Mouse (Mus musculus): ENCODE measurements around the gene Glt6d1. TPM values are rescaled to one million over a fixed set of nuclear protein-coding genes. Genes with fewer than 3 reads are reported as not detected.
"Not testable (repeated sequence)": the region's sequence is repeated elsewhere in the genome, so short reads cannot be mapped to it uniquely, and the experiment has no call there.

Gene Glt6d1
- not detected in 2 replicates for polyA plus RNA-seq (2014; fragmentation: Nextera tagmentation; extraction: Ambion mirVana)

- not testable (repeated sequence) for H3K36me3 ChIP-seq (ENCODE audit: control insufficient read depth, insufficient read depth, low read length); H3K4me1 ChIP-seq (ENCODE audit: control insufficient read depth, insufficient read depth, low read length); ATAC-seq (ENCODE audit: low FRiP score); H3K4me3 ChIP-seq (ENCODE audit: low read depth, low read length); DNase-seq (ENCODE audit: low spot score, missing footprints); H3K27me3 ChIP-seq (ENCODE audit: control insufficient read depth, insufficient read depth, low read length); H3K9ac ChIP-seq (ENCODE audit: low read length); H3K4me2 ChIP-seq; H3K27ac ChIP-seq (ENCODE audit: low read depth, low read length); H3K9me3 ChIP-seq (ENCODE audit: control insufficient read depth, low read length)
- 81% methylated on average over 1 of the region's 1 CpGs for WGBS
These were observed at the start of gene Glt6d1 for GRCm38 (mm10) chr2:25815748-25816147. Gene Glt6d1 (minus strand): TSS chr2:25815848.

- H3K36me3 ChIP-seq (ENCODE audit: control insufficient read depth, insufficient read depth, low read length), result no peaks in the 10 kb centered on the region
- no peaks in the 10 kb centered on the region for H3K9me3 ChIP-seq (ENCODE audit: control insufficient read depth, low read length)
- ATAC-seq (ENCODE audit: low FRiP score) (no peak), DNase-seq (ENCODE audit: low spot score, missing footprints) (no peak)
- H3K27me3 ChIP-seq (ENCODE audit: control insufficient read depth, insufficient read depth, low read length), result peaks cover 19% of the 10 kb centered on the region
- H3K4me3 ChIP-seq (ENCODE audit: low read depth, low read length), result no peak overlapping the region
- WGBS, result 22% methylated on average over 4 of the region's 4 CpGs
- H3K4me2 ChIP-seq, result no peak overlapping the region
- H3K27ac ChIP-seq (ENCODE audit: low read depth, low read length), result no peak overlapping the region
- H3K9ac ChIP-seq (ENCODE audit: low read length), result no peak overlapping the region
- H3K4me1 ChIP-seq (ENCODE audit: control insufficient read depth, insufficient read depth, low read length), result peaks cover 8% of the 10 kb centered on the region
These were observed 49.8 kb upstream of the Glt6d1 start for GRCm38 (mm10) chr2:25865412-25865811.

- Histone ChIP-seq H3K36me3 (ENCODE audit: control insufficient read depth, insufficient read depth, low read length) (no peaks in the 10 kb centered on the region), H3K27ac (ENCODE audit: low read depth, low read length) (no peak overlapping the region), H3K9ac (ENCODE audit: low read length) (peak overlapping the region; percentile 40), H3K4me3 (ENCODE audit: low read depth, low read length) (peak overlapping the region; percentile 49), H3K9me3 (ENCODE audit: control insufficient read depth, low read length) (no peaks in the 10 kb centered on the region), H3K27me3 (ENCODE audit: control insufficient read depth, insufficient read depth, low read length) (peaks cover 19% of the 10 kb centered on the region), H3K4me2 (peak overlapping the region; percentile 95), H3K4me1 (ENCODE audit: control insufficient read depth, insufficient read depth, low read length) (peaks cover 8% of the 10 kb centered on the region)
- 7% methylated on average over 18 of the region's 18 CpGs for WGBS
- DNase-seq (ENCODE audit: low spot score, missing footprints), result peak; percentile 89
- ATAC-seq (ENCODE audit: low FRiP score), result 0 out of 2 replicates have a peak, but pooled peaks have one; percentile 14
These were observed 48.6 kb upstream of the Glt6d1 start for GRCm38 (mm10) chr2:25864230-25864629.

DNA sequence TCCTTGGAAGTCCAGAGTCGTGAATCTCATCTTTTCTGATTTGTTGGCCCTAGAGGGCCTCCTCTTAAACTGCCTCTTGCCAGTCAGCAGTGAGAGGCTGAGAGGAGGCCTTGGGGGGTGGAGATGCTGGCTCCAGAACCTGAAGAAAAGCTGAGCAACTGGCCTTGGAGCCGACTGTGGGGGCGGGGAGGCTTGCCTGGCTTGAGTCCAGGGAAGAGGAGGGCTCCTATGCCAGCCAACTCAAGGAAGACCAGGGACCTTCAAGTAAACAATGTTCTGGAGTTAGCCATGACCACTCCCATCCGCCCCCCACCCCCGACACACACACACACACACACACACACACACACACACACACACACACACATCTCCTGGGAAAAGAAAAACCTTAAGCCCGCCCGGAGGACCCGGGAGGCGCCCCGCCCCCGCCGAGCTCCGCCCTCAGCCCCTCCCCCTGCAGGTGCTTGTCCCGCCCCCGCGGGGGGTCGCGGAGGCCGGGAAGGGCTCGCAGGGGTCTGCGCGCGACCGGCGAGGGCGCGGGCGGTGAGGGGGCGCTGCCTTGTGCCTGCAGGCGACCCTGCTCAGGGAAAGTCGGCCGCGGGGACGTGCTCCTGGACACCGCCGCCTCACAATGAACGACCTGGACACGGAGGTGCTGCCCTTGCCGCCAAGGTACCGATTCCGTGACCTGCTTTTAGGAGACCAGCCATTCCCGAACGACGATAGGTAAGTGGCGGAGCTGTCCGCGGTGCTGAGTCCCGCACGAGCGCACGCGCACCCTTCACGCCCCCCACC is 47.9 kb upstream of the Glt6d1 start, which contains the start of gene Kcnt1:
Gene Kcnt1 (plus strand): TSS at position 398 of the 795 bp plus-strand sequence.
- Histone ChIP-seq H3K9ac (ENCODE audit: low read length) (peak within 1 kb of the TSS; percentile 40), H3K9me3 (ENCODE audit: control insufficient read depth, low read length) (no peaks in the 10 kb centered on the region), H3K36me3 (ENCODE audit: control insufficient read depth, insufficient read depth, low read length) (no peaks in the 10 kb centered on the region), H3K27me3 (ENCODE audit: control insufficient read depth, insufficient read depth, low read length) (peaks cover 19% of the 10 kb centered on the region), H3K4me3 (ENCODE audit: low read depth, low read length) (peak within 1 kb of the TSS; percentile 49), H3K4me1 (ENCODE audit: control insufficient read depth, insufficient read depth, low read length) (peaks cover 8% of the 10 kb centered on the region), H3K27ac (ENCODE audit: low read depth, low read length) (no peak within 1 kb of the TSS), H3K4me2 (peak within 1 kb of the TSS; percentile 95)
- DNase-seq (ENCODE audit: low spot score, missing footprints), result peak; percentile 95
- under 1% methylated on average over 43 of the region's 53 CpGs for WGBS
- ATAC-seq (ENCODE audit: low FRiP score), result peak; percentile 16; the same call in 1 of the 2 replicates

- Histone ChIP-seq H3K9me3 (ENCODE audit: control insufficient read depth, low read length) (no peaks in the 10 kb centered on the region), H3K27ac (ENCODE audit: low read depth, low read length) (no peak overlapping the region), H3K4me2 (peak overlapping the region; percentile 95; the same call in 1 of the 2 replicates), H3K9ac (ENCODE audit: low read length) (no peak overlapping the region), H3K4me1 (ENCODE audit: control insufficient read depth, insufficient read depth, low read length) (peaks cover 8% of the 10 kb centered on the region), H3K27me3 (ENCODE audit: control insufficient read depth, insufficient read depth, low read length) (peaks cover 19% of the 10 kb centered on the region), H3K36me3 (ENCODE audit: control insufficient read depth, insufficient read depth, low read length) (no peaks in the 10 kb centered on the region), H3K4me3 (ENCODE audit: low read depth, low read length) (no peak overlapping the region)
- 70% methylated on average over 5 of the region's 5 CpGs for WGBS
- no peak for ATAC-seq (ENCODE audit: low FRiP score)
- no peak for DNase-seq (ENCODE audit: low spot score, missing footprints)
These were observed 47.1 kb upstream of the Glt6d1 start for GRCm38 (mm10) chr2:25862696-25863270.

DNA sequence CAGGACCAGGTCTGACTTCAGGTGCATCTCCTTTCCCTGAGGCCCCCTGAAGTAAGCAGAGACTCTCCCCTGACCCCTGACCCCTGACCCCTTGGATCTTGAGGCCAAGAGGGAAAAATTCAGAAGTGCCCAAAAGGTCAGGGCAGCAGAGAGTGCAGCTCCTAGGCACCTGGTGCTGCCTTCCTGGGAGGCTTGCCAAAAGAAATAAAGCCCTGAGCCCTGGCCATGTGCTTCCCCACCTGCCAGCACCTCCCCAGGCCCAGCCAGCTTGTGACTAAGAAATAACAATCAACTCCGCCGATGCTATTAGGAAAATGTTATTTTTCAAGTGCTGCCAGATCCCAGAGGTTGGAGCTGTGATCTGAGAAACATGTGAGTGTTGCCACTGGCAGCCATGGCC is 46.4 kb upstream of the Glt6d1 start:
- Histone ChIP-seq H3K9me3 (ENCODE audit: control insufficient read depth, low read length) (no peaks in the 10 kb centered on the region), H3K36me3 (ENCODE audit: control insufficient read depth, insufficient read depth, low read length) (no peaks in the 10 kb centered on the region), H3K4me1 (ENCODE audit: control insufficient read depth, insufficient read depth, low read length) (peaks cover 8% of the 10 kb centered on the region), H3K4me2 (no peak overlapping the region), H3K9ac (ENCODE audit: low read length) (no peak overlapping the region), H3K4me3 (ENCODE audit: low read depth, low read length) (no peak overlapping the region), H3K27ac (ENCODE audit: low read depth, low read length) (no peak overlapping the region), H3K27me3 (ENCODE audit: control insufficient read depth, insufficient read depth, low read length) (peaks cover 19% of the 10 kb centered on the region)
- 85% methylated on average over 2 of the region's 2 CpGs for WGBS
- ATAC-seq (ENCODE audit: low FRiP score) (no peak), DNase-seq (ENCODE audit: low spot score, missing footprints) (no peak)

DNA sequence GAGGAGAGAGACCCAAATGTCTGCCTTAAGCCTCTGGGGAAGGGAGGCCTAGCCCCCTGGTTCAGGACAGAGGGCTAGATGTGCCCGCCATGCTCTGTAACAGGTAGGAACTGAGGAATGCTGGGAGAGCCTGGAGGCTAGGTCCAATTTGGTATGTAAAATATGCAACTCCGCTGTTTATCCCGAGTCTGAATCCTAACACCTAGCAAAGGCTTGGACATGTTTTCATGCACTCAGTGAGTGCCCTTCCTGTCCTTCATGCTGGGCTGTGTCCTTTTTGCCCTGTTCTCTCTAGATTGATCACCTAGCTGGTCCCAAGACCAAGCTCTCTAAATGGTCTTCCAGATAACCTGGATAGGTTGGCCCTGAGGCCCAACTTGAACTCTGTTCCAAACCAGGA is 44.2 kb upstream of the Glt6d1 start:
- WGBS, result 84% methylated on average over 3 of the region's 3 CpGs
- ATAC-seq (ENCODE audit: low FRiP score), result no peak

GRCm38 (mm10) chr2:25853998-25854397 is 38.4 kb upstream of the Glt6d1 start:
- Histone ChIP-seq H3K27me3 (ENCODE audit: control insufficient read depth, insufficient read depth, low read length) (no peaks in the 10 kb centered on the region), H3K27ac (ENCODE audit: low read depth, low read length) (no peak overlapping the region), H3K4me2 (no peak overlapping the region), H3K9me3 (ENCODE audit: control insufficient read depth, low read length) (no peaks in the 10 kb centered on the region), H3K9ac (ENCODE audit: low read length) (no peak overlapping the region), H3K36me3 (ENCODE audit: control insufficient read depth, insufficient read depth, low read length) (no peaks in the 10 kb centered on the region), H3K4me1 (ENCODE audit: control insufficient read depth, insufficient read depth, low read length) (no peaks in the 10 kb centered on the region), H3K4me3 (ENCODE audit: low read depth, low read length) (no peak overlapping the region)
- ATAC-seq (ENCODE audit: low FRiP score) (no peak), DNase-seq (ENCODE audit: low spot score, missing footprints) (no peak)
- 87% methylated on average over 5 of the region's 5 CpGs for WGBS

More for the DNA sequence above, 44.2 kb upstream of the Glt6d1 start:
- no peak overlapping the region for H3K9ac ChIP-seq (ENCODE audit: low read length)
- peaks cover 8% of the 10 kb centered on the region for H3K4me1 ChIP-seq (ENCODE audit: control insufficient read depth, insufficient read depth, low read length)
- peaks cover 13% of the 10 kb centered on the region for H3K27me3 ChIP-seq (ENCODE audit: control insufficient read depth, insufficient read depth, low read length)
- H3K4me3 ChIP-seq (ENCODE audit: low read depth, low read length), result no peak overlapping the region
- DNase-seq (ENCODE audit: low spot score, missing footprints), result no peak
- H3K36me3 ChIP-seq (ENCODE audit: control insufficient read depth, insufficient read depth, low read length), result no peaks in the 10 kb centered on the region
- no peak overlapping the region for H3K4me2 ChIP-seq
- H3K9me3 ChIP-seq (ENCODE audit: control insufficient read depth, low read length), result no peaks in the 10 kb centered on the region
- H3K27ac ChIP-seq (ENCODE audit: low read depth, low read length), result no peak overlapping the region

- Histone ChIP-seq H3K4me3 (ENCODE audit: low read depth, low read length) (no peak overlapping the region), H3K27me3 (ENCODE audit: control insufficient read depth, insufficient read depth, low read length) (no peaks in the 10 kb centered on the region), H3K4me1 (ENCODE audit: control insufficient read depth, insufficient read depth, low read length) (no peaks in the 10 kb centered on the region), H3K27ac (ENCODE audit: low read depth, low read length) (no peak overlapping the region), H3K9ac (ENCODE audit: low read length) (no peak overlapping the region), H3K9me3 (ENCODE audit: control insufficient read depth, low read length) (no peaks in the 10 kb centered on the region), H3K36me3 (ENCODE audit: control insufficient read depth, insufficient read depth, low read length) (no peaks in the 10 kb centered on the region), H3K4me2 (no peak overlapping the region)
- no peak for DNase-seq (ENCODE audit: low spot score, missing footprints)
- WGBS, result 65% methylated on average over 3 of the region's 3 CpGs
- ATAC-seq (ENCODE audit: low FRiP score), result no peak
These were observed 37.0 kb upstream of the Glt6d1 start for GRCm38 (mm10) chr2:25852626-25853025.
